Mouse (Mus musculus) embryonic facial prominence, embryonic 10.5 days (tissue): ENCODE measurements around the gene Sfxn5. TPM values are rescaled to one million over a fixed set of nuclear protein-coding genes. Genes with fewer than 3 reads are reported as not detected.
A peak's percentile ranks its signal among the peaks of the same experiment; 100 is the strongest.

ENCODE experiments used
- DNase-seq: peaks from one replicate; pipeline ENCODE4 v3.0.0-alpha.2; 2017; ENCODE audit warnings: low spot score
- H3K27ac ChIP-seq: fragments of 300-500 bp; sonication (generic); replicated peaks from 2 replicates; pipeline ENCODE4 v1.5.1; 2016; ENCODE audit warnings: mild to moderate bottlenecking
- H3K27me3 ChIP-seq: fragments of 300-500 bp; sonication (generic); replicated peaks from 2 replicates; pipeline ENCODE4 v1.6.1; 2016; ENCODE audit warnings: low read depth, mild to moderate bottlenecking; ENCODE audit not compliant: poor library complexity, severe bottlenecking
- H3K36me3 ChIP-seq: fragments of 300-500 bp; sonication (generic); replicated peaks from 2 replicates; pipeline ENCODE4 v1.6.1; 2016; ENCODE audit warnings: mild to moderate bottlenecking, moderate library complexity
- H3K4me1 ChIP-seq: fragments of 300-500 bp; sonication (generic); 2 replicates; pipeline ENCODE4 v1.6.1; 2016
- H3K4me3 ChIP-seq: fragments of 300-500 bp; sonication (generic); 2 replicates; pipeline ENCODE4 v1.5.1; 2016; ENCODE audit warnings: mild to moderate bottlenecking, moderate library complexity
- H3K9me3 ChIP-seq: fragments of 300-500 bp; sonication (generic); 2 replicates; pipeline ENCODE4 v1.6.1; 2016; ENCODE audit warnings: mild to moderate bottlenecking
- WGBS: fragments of 180-500 bp; shearing (Covaris S2); methylation state at CpG from one replicate; pipeline ENCODE4 v1.1.7; 2016; 5-methylcytosine and 5-hydroxymethylcytosine counted together
- polyA plus RNA-seq: library from polyadenylated mRNA; unstranded; fragments of >200 nt; fragmentation: Nextera tagmentation; extraction: Ambion mirVana; gene quantifications from 2 replicates; pipeline ENCODE4 v1.2.1, GENCODE M21; 2016

The Sfxn5 gene
- polyA plus RNA-seq, 1 experiment from 2014 or later, result 8.5 TPM

DNA sequence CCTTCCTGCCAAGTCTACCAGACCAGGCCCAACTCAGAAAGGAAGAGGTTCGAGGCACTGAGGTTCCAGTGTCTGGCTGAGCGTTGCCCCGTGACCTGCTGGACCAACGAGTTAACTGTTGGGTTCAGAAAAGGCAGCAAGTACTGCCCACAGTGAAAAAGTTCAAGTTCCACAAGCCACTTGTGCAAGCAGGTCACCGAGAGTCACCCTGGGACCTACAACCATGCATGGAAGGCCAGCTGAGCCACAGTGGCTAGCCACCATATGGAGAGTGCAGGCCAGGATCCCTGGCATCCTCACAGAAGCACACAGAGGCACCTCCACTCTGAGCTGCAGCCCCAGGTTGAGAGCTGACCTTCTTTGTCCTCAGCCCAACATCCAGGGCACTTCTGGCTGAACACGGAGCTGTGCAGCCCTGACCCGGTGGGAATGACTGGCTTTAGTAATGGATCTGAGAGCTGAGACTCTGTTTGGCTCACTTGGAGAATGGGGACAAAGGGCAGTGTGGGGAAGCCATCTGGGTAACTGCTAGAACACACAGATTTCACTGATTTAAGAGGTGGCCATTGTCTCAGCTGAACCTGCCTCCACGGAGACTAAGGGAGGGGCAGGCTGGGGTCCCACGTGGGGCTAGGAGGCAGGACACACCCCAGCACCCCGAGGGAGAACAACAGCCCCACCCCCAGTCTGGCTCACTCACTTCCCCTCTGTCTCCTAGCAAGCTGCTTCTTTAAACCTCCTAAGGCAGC is 39.8 kb downstream of the Sfxn5 start:
- WGBS, result 50% methylated on average over 10 of the region's 10 CpGs
- Histone ChIP-seq H3K36me3 (no peaks in the 10 kb centered on the region), H3K27ac (peak overlapping the region; percentile 52), H3K27me3 (no peaks in the 10 kb centered on the region), H3K4me1 (peaks cover 23% of the 10 kb centered on the region), H3K9me3 (no peaks in the 10 kb centered on the region), H3K4me3 (no peak overlapping the region)
- DNase-seq, result no peak

DNA sequence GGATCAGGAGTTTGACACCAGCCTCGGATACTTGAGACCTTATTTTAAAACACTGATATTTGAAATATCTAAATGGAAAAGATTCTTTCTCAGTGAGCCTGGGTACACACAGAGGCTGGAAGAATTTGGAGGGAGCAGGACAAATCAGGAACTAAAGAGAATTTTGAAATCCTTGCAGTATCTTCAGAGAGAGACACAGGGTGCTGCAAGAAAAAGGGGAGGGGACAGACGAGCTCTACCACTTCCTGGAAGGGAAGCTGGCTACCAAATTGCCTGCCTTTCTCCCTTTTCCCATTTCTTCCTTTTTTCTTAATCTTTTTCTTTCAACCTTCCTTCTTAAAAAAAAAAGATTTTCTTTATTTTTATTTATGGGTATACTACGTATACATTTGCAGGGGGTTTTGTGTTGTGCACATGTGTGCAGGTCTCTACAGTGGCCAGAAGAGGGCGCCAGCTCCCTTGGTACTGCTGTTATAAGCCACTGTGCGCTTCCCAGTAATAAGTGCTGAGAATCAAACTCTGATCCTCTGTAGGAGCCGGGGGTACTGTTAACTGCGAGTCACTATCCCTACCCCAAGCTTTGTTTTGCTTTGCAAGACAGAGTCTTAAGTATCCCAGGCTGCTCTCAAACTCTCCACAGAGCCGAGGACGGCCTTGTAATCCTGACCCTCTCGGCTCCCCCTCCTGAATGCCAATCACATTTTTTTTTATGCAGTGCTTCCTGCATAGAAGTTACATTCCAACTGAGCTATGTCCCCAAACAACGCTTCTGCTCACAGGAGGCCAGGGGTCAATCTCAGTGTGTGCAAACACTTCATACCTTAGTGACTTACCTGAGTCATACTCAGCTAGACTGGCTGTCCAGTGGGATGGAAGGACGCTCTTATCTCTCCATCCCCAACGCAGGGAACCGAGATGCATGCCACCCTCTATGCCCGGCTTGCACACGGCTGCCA is 42.1 kb downstream of the Sfxn5 start:
- no peaks in the 10 kb centered on the region for H3K27me3 ChIP-seq
- no peak overlapping the region for H3K4me3 ChIP-seq
- peaks cover 23% of the 10 kb centered on the region for H3K4me1 ChIP-seq
- no peaks in the 10 kb centered on the region for H3K36me3 ChIP-seq
- H3K27ac ChIP-seq, result no peak overlapping the region
- WGBS, result 89% methylated on average over 16 of the region's 16 CpGs
- DNase-seq, result no peak
- H3K9me3 ChIP-seq, result no peaks in the 10 kb centered on the region

DNA sequence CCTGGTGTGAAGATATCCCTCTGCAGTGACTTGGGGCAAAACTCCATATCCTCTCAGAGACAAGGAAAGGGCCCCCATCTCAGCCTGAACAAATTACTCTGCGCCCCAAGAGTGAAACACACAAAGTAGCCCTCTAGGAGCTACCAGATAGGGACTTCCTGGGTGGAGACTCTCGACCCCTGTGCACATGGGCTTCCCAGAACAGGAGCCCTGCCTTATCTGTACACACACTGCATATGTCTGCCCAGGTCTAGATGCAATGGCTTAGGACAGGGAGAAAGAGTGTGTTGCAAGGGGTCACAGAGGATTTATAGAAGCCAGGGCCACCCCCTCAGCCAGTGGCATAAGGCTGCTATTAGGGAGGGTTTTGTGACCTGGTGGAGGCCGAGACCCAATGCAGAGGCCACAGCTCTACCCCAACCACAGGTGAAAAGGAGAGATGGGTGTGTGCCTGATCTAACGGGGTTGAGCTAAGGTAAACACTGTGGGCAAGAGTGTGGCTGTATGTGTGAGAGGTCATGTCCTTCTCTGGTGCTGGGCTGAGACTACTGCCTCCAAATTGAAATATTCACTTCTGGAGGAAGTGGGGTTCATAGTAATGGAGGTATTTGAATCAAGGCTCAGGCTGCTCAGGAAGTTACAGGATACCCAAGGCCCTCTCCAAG is 44.9 kb downstream of the Sfxn5 start:
- no peak for DNase-seq
- H3K27me3 ChIP-seq, result no peaks in the 10 kb centered on the region
- no peaks in the 10 kb centered on the region for H3K36me3 ChIP-seq
- no peak overlapping the region for H3K27ac ChIP-seq
- H3K4me1 ChIP-seq, result peaks cover 3% of the 10 kb centered on the region
- WGBS, result 80% methylated on average over 4 of the region's 4 CpGs
- H3K4me3 ChIP-seq, result no peak overlapping the region
- no peaks in the 10 kb centered on the region for H3K9me3 ChIP-seq

DNA sequence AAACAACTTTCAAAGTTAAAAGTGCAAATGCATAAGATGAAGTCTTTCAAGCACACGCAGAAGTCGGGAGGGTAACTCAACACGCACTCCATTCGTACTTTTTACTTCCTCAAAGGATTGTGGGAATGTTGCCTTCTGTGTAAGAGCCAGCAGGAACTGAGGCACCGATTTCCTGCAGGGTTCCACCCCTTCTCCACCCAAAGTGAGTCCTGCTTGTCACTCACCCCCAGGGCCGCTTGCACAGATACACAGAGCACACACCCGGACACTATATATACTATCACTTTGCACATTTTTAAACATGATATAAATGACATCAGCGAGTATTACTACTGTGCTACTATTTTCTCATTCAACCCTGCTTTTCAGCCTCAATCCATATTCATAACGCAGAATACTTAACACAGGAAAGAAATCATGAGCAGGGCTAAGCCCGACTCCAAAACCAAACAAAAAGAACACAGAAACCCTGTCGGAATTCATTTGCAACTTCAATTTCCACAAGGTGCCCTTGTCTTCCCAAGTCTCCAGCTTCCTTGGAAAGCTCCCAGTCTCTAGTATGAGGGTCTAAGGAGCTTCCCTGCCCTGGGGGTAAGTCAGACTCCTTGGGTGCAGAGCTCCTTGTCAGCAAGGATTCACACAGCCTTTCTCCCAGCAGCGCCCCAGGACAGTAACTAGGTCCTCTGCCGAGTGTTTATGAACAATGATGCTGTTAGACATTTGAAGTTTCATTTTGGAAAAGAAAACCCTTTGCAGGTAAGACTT is 46.8 kb downstream of the Sfxn5 start:
- H3K4me1 ChIP-seq, result 0 out of 2 replicates have a peak, but pooled peaks cover 2% of the 10 kb centered on the region
- 82% methylated on average over 13 of the region's 13 CpGs for WGBS
- no peak overlapping the region for H3K4me3 ChIP-seq
- no peak overlapping the region for H3K27ac ChIP-seq
- no peaks in the 10 kb centered on the region for H3K36me3 ChIP-seq
- no peak for DNase-seq
- no peaks in the 10 kb centered on the region for H3K9me3 ChIP-seq
- H3K27me3 ChIP-seq, result no peaks in the 10 kb centered on the region

DNA sequence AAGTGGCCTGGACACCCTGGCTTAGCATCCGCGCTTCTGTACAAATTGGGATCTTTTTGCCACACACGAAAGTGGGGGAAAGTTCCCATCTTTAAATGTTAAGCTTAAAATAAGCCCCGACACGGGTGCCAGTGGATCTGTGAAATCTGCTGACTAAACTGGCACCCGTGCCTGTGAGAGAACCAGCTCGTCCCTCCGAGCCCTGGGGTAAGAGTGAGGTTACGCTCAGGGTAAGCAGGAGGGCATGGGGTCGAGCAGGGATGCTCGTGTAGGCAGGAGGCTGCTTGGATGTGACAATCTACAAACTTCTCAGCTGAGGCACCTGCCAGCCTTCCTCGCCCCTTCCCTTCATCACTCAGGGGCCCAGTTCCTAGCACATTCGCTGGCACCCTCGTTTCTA is 52.4 kb downstream of the Sfxn5 start:
- 81% methylated on average over 14 of the region's 14 CpGs for WGBS
- H3K9me3 ChIP-seq, result no peaks in the 10 kb centered on the region
- no peaks in the 10 kb centered on the region for H3K36me3 ChIP-seq
- H3K4me3 ChIP-seq, result no peak overlapping the region
- no peak overlapping the region for H3K27ac ChIP-seq
- H3K4me1 ChIP-seq, result peaks cover 10% of the 10 kb centered on the region; the same call in 1 of the 2 replicates
- no peaks in the 10 kb centered on the region for H3K27me3 ChIP-seq
- no peak for DNase-seq

DNA sequence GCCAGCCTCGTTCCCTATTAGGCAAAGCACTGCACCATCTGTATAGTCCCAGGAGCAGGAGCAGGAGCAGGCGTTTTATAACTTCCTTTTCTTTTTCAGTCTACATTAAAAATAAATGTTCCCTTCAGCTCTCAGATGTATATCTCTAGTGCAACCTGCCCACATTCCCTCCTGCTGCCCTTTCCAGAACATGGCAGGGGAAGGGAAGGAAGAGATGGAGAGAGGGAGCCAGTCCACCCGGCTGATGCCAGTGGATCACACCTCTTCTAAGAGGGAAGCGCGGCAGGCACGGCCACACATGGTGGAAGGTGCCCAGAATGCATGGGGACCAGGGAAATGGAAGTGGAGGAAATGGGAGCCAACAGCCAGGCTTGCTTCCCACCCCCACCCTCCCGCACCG is 56.7 kb downstream of the Sfxn5 start:
- no peak for DNase-seq
- no peaks in the 10 kb centered on the region for H3K9me3 ChIP-seq
- no peak overlapping the region for H3K4me3 ChIP-seq
- H3K4me1 ChIP-seq, result peaks cover 9% of the 10 kb centered on the region; the same call in 1 of the 2 replicates
- H3K36me3 ChIP-seq, result no peaks in the 10 kb centered on the region
- no peak overlapping the region for H3K27ac ChIP-seq
- H3K27me3 ChIP-seq, result no peaks in the 10 kb centered on the region
- 85% methylated on average over 8 of the region's 8 CpGs for WGBS

DNA sequence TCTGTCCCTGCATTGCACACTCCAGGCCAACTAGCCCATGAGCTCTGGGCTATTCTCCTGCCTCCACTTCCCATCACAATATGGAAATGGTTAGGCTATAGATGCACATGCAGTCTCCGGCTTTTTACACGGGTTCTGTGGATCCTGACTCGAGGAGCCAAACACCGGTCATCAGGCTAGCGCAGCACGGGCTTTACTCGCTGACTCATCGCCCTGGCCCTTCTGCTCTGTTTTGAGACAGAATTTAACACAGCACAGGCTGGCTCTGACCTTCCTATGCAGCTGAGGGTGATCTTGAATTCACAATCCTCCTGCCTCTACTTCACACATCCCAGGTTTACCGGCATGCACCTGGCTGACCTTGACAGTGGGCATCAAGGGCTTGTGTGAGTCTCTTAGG is 60.8 kb downstream of the Sfxn5 start:
- Histone ChIP-seq H3K9me3 (no peaks in the 10 kb centered on the region), H3K27me3 (peaks cover 21% of the 10 kb centered on the region), H3K27ac (no peak overlapping the region), H3K4me1 (peaks cover 8% of the 10 kb centered on the region), H3K36me3 (no peaks in the 10 kb centered on the region), H3K4me3 (no peak overlapping the region)
- WGBS, result 95% methylated on average over 9 of the region's 9 CpGs
- no peak for DNase-seq

DNA sequence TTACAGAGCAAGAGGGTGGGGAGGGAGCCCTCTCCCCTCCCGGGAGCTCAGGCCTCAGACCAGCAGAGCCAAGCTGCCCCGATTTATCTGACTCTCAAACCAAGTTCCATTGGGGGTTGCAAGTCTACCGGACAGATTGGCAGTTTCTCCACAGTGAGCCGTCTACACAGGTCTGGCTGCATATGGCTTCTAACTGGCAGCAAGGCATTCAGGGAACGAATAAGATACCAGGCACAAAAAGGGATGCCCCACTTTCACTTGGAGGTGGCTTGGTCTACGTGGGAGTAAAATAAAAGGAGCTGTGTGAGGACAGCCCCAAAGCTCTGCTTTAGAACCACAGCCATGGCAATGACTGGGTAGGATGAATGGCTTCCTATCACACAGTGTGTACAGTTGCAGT is 67.2 kb downstream of the Sfxn5 start:
- no peak for DNase-seq
- Histone ChIP-seq H3K27me3 (peaks cover 67% of the 10 kb centered on the region), H3K4me3 (no peak overlapping the region), H3K9me3 (no peaks in the 10 kb centered on the region), H3K4me1 (peaks cover 52% of the 10 kb centered on the region), H3K27ac (no peak overlapping the region), H3K36me3 (no peaks in the 10 kb centered on the region)
- 35% methylated on average over 6 of the region's 6 CpGs for WGBS

DNA sequence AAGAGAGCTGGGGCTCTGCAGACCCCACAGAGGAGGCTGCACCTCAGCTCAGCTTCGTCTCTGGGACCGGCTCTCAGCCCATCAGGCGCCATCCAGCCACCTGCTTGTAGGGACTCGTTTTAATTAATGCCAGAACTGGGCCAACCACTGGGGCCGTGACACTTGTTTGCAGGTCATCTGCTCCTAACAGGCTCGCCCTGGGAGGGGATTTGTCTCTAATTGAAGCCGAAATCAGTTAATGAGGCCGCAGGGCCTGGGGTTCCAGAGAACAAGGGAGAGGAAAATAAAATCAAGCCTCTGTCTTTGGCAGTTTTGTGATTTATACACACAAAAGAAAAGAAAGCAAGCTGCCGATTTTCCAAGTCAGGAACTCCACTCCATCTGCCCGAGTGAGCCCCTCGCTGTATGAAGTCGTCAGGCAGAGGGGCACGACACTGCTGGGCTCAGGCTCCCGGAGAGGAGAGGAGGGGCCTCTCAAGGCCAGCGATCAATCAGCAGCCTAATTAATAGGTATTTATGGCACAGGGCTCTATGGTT is 68.2 kb downstream of the Sfxn5 start:
- H3K4me3 ChIP-seq, result peak overlapping the region; percentile 35
- peak; percentile 68 for DNase-seq
- no peaks in the 10 kb centered on the region for H3K36me3 ChIP-seq
- peaks cover 54% of the 10 kb centered on the region for H3K4me1 ChIP-seq
- H3K9me3 ChIP-seq, result no peaks in the 10 kb centered on the region
- H3K27ac ChIP-seq, result peak overlapping the region; percentile 65
- H3K27me3 ChIP-seq, result peaks cover 67% of the 10 kb centered on the region
- 1% methylated on average over 15 of the region's 15 CpGs for WGBS

DNA sequence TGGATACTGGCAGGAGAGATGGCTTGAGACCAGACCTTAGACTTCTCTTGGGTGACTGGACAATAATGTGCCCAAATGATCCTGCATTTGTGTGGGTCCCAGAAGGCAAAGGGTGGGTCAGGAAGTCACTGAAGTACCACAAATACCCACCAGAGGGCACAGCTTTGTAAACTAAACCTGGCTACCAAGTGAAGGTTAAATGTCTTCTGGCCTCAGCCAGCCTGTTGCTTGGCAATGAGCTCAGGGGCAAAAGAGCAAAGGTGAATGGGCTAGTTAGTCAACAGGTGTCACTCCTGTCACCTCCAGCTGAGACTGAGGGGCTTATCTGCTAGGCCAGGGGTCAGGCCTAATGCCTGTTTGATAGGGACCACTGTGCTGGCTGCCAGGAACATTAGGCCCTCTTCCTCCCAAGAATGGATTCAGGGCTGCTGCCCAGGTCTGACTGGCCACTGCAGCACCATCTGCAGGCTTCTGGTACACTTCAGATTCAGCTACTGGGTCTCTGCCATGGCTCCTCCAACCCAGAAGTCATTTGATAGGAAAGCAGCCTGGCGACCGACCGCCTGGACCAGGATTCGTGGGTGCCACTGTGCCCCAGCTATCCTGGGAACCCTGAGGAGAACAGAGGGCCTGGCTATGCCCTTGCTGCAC is 70.2 kb downstream of the Sfxn5 start:
- Histone ChIP-seq H3K4me1 (peaks cover 51% of the 10 kb centered on the region), H3K4me3 (no peak overlapping the region), H3K36me3 (no peaks in the 10 kb centered on the region), H3K27ac (0 out of 2 replicates have a peak overlapping the region, but pooled peaks have one; percentile 35), H3K27me3 (peaks cover 51% of the 10 kb centered on the region), H3K9me3 (no peaks in the 10 kb centered on the region)
- DNase-seq, result peak; percentile 57
- 93% methylated on average over 4 of the region's 4 CpGs for WGBS

DNA sequence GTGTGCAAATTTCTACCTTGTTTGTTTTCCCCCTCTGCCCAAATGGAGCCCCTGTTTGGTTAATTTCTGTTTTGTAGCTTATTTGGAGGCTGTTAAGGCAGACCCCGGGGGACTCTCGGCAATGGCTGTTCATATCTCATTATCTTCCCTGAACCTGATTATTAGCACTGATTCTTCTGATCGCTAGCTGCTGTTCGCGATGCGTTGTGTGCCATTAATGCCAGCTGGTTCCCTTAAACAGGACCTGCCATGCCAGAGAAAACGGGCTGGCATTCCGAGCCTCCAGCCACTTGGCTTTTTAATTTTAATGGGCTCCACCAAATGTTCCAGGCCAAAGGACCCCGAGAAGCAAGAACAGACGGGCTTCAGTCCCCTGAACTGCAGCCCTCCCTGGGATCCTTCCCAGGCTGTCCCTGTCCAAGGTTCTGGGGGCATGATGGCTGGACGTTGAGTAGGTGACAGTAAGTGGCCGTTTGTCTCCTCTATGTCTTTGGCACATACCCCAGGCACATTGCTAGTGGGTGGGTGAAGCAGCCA is 74.1 kb downstream of the Sfxn5 start:
- peaks cover 17% of the 10 kb centered on the region for H3K27me3 ChIP-seq
- H3K27ac ChIP-seq, result no peak overlapping the region
- H3K4me1 ChIP-seq, result peaks cover 25% of the 10 kb centered on the region
- no peaks in the 10 kb centered on the region for H3K36me3 ChIP-seq
- H3K9me3 ChIP-seq, result no peaks in the 10 kb centered on the region
- DNase-seq, result no peak
- WGBS, result 82% methylated on average over 12 of the region's 12 CpGs
- H3K4me3 ChIP-seq, result no peak overlapping the region
